35 mouse cellular contexts compared by ENCODE assay signal in genomic region chr8:3482240-3482740, GRCm38 (mm10). TPM values are rescaled to one million over a fixed set of nuclear protein-coding genes. Genes with fewer than 3 reads are reported as not detected.
"Had no signal": no experiment of that assay in that cellular context is flagged by ENCODE, and none has a peak within 500 bp of the region (broad histone marks: within the 10 kb centered on the region; RNA-seq: fewer than 3 reads in every experiment).

No protein-coding gene starts in this region.

- H3K27ac ChIP-seq: gastrocnemius, adult 2 months; heart, embryonic 10.5 days; hindbrain, embryonic 10.5 days; hindbrain, embryonic 12.5 days; hindbrain, embryonic 14.5 days; intestine, embryonic 15.5 days; kidney, embryonic 15.5 days; kidney, postnatal 0 days; limb, embryonic 13.5 days; limb, embryonic 15.5 days had no signal

- H3K36me3 ChIP-seq: heart, embryonic 10.5 days; heart, embryonic 12.5 days; hindbrain, embryonic 10.5 days; hindbrain, embryonic 12.5 days; intestine, embryonic 15.5 days; kidney, embryonic 15.5 days; limb, embryonic 13.5 days; limb, embryonic 15.5 days had no signal

- H3K27me3 ChIP-seq: intestine, embryonic 15.5 days; limb, embryonic 15.5 days had no signal

- ATAC-seq: hindbrain, embryonic 16.5 days; inflammation-experienced regulatory T-cells, adult 6 months; intestine, embryonic 15.5 days had no signal

- H3K4me1 ChIP-seq: heart, embryonic 12.5 days; hindbrain, embryonic 10.5 days; hindbrain, embryonic 12.5 days; intestine, embryonic 15.5 days; kidney, embryonic 15.5 days; limb, embryonic 13.5 days; limb, embryonic 15.5 days had no signal

- H3K9ac ChIP-seq: heart, embryonic 12.5 days; hindbrain, embryonic 12.5 days; hindbrain, embryonic 14.5 days; intestine, embryonic 15.5 days; kidney, embryonic 15.5 days; limb, embryonic 13.5 days; limb, embryonic 15.5 days had no signal

- DNase-seq: gastrocnemius, adult 2 months; gastrocnemius, postnatal 10 days; gastrocnemius, postnatal 25 days; heart, adult 18-20 months; heart, postnatal 10 days; heart, postnatal 4 days; kidney, adult 18-20 months; kidney, adult 8-10 months; kidney, postnatal 14 days; kidney, postnatal 36 days; layer of hippocampus, adult 9-11 months; layer of hippocampus, postnatal 36 days; left cerebral cortex, postnatal 4 days had no signal

- H3K4me2 ChIP-seq: heart, embryonic 12.5 days; hindbrain, embryonic 12.5 days; hindbrain, embryonic 14.5 days; intestine, embryonic 15.5 days; kidney, embryonic 15.5 days; limb, embryonic 13.5 days; limb, embryonic 15.5 days had no signal

- H3K9me3 ChIP-seq: heart, embryonic 10.5 days; heart, embryonic 12.5 days; hindbrain, embryonic 10.5 days; hindbrain, embryonic 12.5 days; intestine, embryonic 15.5 days; kidney, embryonic 15.5 days; limb, embryonic 13.5 days; limb, embryonic 15.5 days had no signal

- H3K4me3 ChIP-seq: gastrocnemius, adult 2 months; heart, embryonic 10.5 days; heart, embryonic 12.5 days; hindbrain, embryonic 10.5 days; hindbrain, embryonic 12.5 days; intestine, embryonic 15.5 days; kidney, embryonic 15.5 days; limb, embryonic 13.5 days; limb, embryonic 15.5 days had no signal

RNA-seq across cellular contexts. Expression of gene Tex45, which starts 11.6 kb away (rescaled TPM):
- total RNA-seq: gastrocnemius, adult 2 months; gastrocnemius, postnatal 25 days; granulocyte monocyte progenitor cell, adult 5-6 weeks; heart, adult 18-20 months; heart, postnatal 25 days; left cerebral cortex, adult 18-20 months; left cerebral cortex, postnatal 25 days; left cerebral cortex, postnatal 4 days; liver, adult 2 months had no signal
- polyA plus RNA-seq: heart, embryonic 10.5 days; heart, embryonic 12.5 days; heart, embryonic 14.5 days; heart, embryonic 16.5 days; hindbrain, embryonic 10.5 days; hindbrain, embryonic 12.5 days; inflammation-experienced regulatory T-cells, adult 6 months; intestine, embryonic 15.5 days; intestine, postnatal 0 days; kidney, embryonic 15.5 days; large intestine, adult 2 months; limb, embryonic 11.5 days; limb, embryonic 13.5 days; limb, embryonic 15.5 days had no signal
